Mouse (Mus musculus) left cerebral cortex, postnatal 36 days (tissue): ENCODE data around the gene Slc35d3. TPM values are rescaled to one million over a fixed set of nuclear protein-coding genes. Genes with fewer than 3 reads are reported as not detected.
A peak's percentile ranks its signal among the peaks of the same experiment; 100 is the strongest.

Experiments
- DNase-seq, 2 experiments: peaks; one replicate each; pipeline ENCODE4 v3.0.0; 2021 to 2022; ENCODE audit warnings: low spot score in 2 of 2, mixed read lengths in 1 of 2
- intact Hi-C: fragments of 180-260 bp; cut with DNase I; formaldehyde crosslinking; loops from one replicate; pipeline ENCODE4 v1.15.1; 2025
- total RNA-seq, 2 experiments: library from RNA; stranded (reverse); gene quantifications; 2 replicates each; pipeline ENCODE4 v1.2.3; 2021

The Slc35d3 gene
- total RNA-seq, 2 experiments from 2014 or later = 1.5 to 3.6 TPM

- intact Hi-C loops = no loop called here
- DNase-seq = no peak
These were observed 2.1 kb downstream of the Slc35d3 start for GRCm38 (mm10) chr10:19848928-19849770.

DNA sequence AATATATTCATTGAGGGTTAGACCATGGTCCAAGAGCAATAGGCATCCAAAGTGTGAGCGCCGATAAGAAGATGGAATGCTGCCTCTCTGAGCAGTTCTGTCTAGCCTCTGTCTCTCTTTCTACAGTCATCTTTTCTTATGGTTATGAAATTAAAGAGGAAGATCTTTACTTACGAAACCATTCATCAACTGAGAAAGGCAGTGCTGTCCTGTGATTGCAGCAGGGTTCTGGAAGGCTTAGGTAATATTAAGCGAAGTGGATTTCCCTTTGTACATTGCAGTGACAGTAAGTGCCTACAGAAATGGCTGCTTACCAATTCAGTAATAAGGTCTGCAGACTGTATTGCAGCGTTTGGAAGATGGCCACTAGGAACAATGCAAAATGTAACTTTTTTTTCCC, 11.4 kb downstream of the Slc35d3 start:
- DNase-seq = no peak
- intact Hi-C loops = no loop called here

DNA sequence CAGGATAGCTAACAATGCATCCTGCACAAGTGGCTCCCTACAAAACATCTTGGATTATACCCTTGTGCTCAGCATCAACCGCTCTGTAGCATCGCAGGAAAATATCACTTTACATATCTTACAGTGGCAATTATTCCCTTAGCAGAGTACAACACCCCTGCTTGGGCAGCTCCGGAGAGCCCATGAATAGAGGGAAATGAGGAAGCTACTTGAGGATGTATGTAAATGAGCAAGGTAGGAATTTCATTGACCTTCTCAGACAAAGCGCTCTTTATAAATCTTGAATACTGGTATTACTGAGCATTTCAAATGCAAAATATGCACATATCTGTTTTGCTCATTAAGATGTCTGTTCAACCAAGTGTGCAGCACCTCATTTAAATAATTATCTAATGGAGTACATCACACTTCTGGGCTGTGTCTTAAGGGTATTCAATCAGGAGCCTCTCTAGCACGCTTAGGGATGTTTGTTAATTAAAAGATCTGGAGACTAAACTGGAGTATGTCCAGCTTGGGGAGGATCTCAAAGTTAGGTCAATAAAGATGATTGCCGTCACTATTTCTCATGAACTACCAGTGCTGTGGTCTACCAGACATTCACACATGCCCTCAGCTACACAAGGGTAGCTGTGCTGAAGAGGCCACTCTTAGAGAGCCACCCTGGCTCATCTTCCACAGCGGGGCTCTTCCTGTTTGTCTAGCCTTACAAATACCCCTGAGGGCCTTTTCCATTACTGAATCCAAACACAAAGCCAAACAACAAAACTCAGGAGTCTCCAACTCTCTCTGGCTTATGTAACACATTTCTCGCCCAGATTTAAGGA, 15.2 kb downstream of the Slc35d3 start:
- DNase-seq = no peak
- intact Hi-C loops = no loop called here

- intact Hi-C loops = no loop called here
- DNase-seq = no peak
These were observed 17.0 kb downstream of the Slc35d3 start for GRCm38 (mm10) chr10:19834222-19834621.

GRCm38 (mm10) chr10:19831072-19831849, 20.0 kb downstream of the Slc35d3 start:
- intact Hi-C loops = no loop called here
- DNase-seq = no peak

GRCm38 (mm10) chr10:19820986-19821385, 30.3 kb downstream of the Slc35d3 start:
- intact Hi-C loops = no loop called here
- DNase-seq = no peak

DNA sequence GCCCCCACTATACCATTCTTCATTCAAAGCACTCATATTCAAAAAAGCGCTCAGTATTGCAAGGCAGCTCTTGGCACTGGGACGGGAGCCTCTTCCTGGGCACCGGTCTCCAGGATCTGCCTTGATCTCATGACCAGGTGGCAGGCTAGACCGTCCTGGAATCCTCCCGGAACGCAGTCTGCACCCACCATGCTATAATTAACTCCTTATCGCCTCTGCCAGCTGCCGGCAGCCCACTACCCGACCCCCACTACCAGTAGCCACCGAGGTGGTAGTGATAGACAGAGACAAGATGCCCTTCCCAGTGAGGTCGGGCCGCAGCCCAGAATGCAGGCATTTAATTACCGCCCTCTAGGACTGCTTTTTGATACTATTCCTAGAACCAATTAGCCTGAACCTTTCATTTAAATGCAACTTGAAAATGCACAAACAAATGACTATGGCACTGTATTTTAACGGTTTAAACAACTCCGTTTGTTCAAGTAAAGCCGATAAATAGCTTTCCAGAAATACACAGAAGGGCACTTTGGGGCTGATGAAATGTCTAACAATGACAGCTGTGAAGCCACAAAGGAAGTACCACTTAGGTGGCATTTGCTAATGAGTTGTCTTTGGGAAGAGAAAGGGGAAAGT, 32.4 kb downstream of the Slc35d3 start:
- intact Hi-C loops = no loop called here

DNA sequence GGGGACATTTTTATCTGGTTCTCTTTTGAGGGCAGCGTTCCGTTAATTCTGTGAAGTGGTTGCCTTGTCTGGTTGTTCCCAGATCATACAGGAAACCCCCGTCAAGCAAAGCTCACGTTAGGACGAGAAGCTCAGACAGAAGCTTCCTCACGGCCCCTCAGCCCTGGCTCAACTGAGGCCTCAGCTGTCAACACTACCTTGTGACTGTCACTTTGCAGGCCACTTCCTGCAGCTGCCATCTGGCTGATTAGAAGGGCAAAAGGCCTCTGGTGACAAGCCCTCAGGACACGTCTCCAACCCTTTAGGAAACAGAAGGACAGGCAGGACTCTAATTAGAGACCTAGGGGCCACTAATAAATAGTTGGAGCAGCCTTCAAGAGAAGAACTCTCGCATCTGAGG, 35.9 kb downstream of the Slc35d3 start:
- DNase-seq = no peak

More for the DNA sequence above, 32.4 kb downstream of the Slc35d3 start:
- DNase-seq = no peak

GRCm38 (mm10) chr10:19811436-19812172, 39.7 kb downstream of the Slc35d3 start:
- intact Hi-C loops = loop anchor here (5.0 kb wide), 1 partner anchor 99 kb away; the partner anchor contains the start of gene Il20ra
- peak; percentile 9 to 13 for DNase-seq

More for the DNA sequence above, 35.9 kb downstream of the Slc35d3 start:
- intact Hi-C loops = no loop called here

DNA sequence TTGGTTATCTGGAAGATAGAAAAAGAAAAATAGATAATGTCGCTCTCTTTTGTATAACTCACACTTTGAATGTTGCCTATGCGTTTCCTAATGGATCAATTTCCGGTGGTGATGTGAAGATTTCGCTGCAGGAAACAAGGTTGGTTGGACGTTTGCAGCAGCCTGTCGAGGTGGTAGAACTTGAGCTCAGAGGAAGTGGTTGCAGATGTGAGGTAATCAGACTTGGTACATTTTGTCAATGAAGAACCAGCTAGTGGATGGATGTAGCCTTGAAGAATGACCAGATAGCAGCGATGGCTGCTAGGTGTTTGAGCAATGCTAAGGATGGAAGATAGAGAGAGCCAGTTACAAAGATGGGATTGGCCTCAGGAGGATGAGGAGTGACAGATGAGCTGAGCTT, 46.5 kb downstream of the Slc35d3 start:
- intact Hi-C loops = no loop called here
- DNase-seq = no peak

DNA sequence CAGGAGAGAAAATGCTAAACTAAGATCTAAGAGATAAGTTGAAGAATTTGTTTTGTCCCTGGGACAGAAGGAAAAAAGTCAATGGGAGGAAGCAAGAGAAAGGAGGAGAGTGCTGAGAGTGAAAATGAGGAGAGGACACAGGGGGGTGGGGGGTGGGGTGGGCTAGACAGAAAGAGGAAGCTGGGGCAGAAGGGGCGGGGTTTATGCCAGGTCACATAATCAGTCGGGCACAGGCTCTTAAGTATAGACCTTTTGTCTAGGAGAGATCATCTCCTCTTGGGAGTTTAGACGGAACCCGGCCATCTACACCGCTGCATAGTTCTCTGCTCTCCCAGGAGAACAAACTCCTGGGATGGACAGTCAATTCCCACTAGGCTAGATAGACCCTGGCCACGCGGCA, 48.3 kb downstream of the Slc35d3 start:
- no peak for DNase-seq
- intact Hi-C loops = no loop called here

Other genes with a start within 250 kb of the Slc35d3 start
- not detected for gene Il22ra2, start 229.5 kb downstream of the Slc35d3 start, total RNA-seq
- gene Il20ra, start 138.9 kb downstream of the Slc35d3 start, total RNA-seq = under 1 TPM; 0.44 to 0.54 TPM
- 10 to 100 TPM; 25.6 to 28.3 TPM for gene Pex7, start 56.2 kb upstream of the Slc35d3 start, total RNA-seq
- 10 to 100 TPM; 43.6 to 44.4 TPM for gene Map3k5, start 83.0 kb upstream of the Slc35d3 start, total RNA-seq